22 mouse cellular contexts compared by ENCODE assay signal in genomic region chr13:73577277-73577676, GRCm38 (mm10). TPM values are rescaled to one million over a fixed set of nuclear protein-coding genes. Genes with fewer than 3 reads are reported as not detected.
A peak's percentile ranks its signal among the peaks of the same experiment; 100 is the strongest.
DNase-seq lines count a peak whose midpoint lies in the region; ATAC-seq lines count a peak whose summit lies in the region.
"Had no signal": no experiment of that assay in that cellular context is flagged by ENCODE, and none has a peak within 500 bp of the region (broad histone marks: within the 10 kb centered on the region; RNA-seq: fewer than 3 reads in every experiment).

No protein-coding gene starts in this region.

- H3K4me1 ChIP-seq in kidney, embryonic 14.5 days (ENCODE audit: control insufficient read depth, insufficient read depth, low read length): no peaks in the 10 kb centered on the region
- no peaks in the 10 kb centered on the region for H3K4me1 ChIP-seq in kidney, embryonic 16.5 days (ENCODE audit: insufficient read depth, low read length)
- H3K4me1 ChIP-seq: embryonic facial prominence, embryonic 10.5 days; embryonic facial prominence, embryonic 12.5 days; forebrain, embryonic 13.5 days; forebrain, embryonic 15.5 days had no signal

- H3K27ac ChIP-seq in kidney, embryonic 14.5 days (ENCODE audit: low read depth, low read length): no peak overlapping the region
- no peak overlapping the region for H3K27ac ChIP-seq in kidney, embryonic 16.5 days (ENCODE audit: low read length)
- H3K27ac ChIP-seq: embryonic facial prominence, embryonic 10.5 days; embryonic facial prominence, embryonic 12.5 days; forebrain, embryonic 13.5 days; forebrain, embryonic 15.5 days had no signal

- no peak overlapping the region for H3K4me3 ChIP-seq in kidney, embryonic 14.5 days (ENCODE audit: low read length)
- no peak overlapping the region for H3K4me3 ChIP-seq in kidney, embryonic 16.5 days (ENCODE audit: low read length)
- H3K4me3 ChIP-seq: embryonic facial prominence, embryonic 10.5 days; embryonic facial prominence, embryonic 12.5 days; forebrain, embryonic 13.5 days; forebrain, embryonic 15.5 days had no signal

- no peak overlapping the region for H3K4me2 ChIP-seq in kidney, embryonic 14.5 days (replicated peaks; ENCODE audit: low read depth, low read length)
- no peak overlapping the region for H3K4me2 ChIP-seq in kidney, embryonic 16.5 days (replicated peaks; ENCODE audit: low read depth, low read length)
- H3K4me2 ChIP-seq: embryonic facial prominence, embryonic 12.5 days; forebrain, embryonic 13.5 days; forebrain, embryonic 15.5 days had no signal

- H3K9me3 ChIP-seq in kidney, embryonic 14.5 days (ENCODE audit: control insufficient read depth, low read length): no peaks in the 10 kb centered on the region
- H3K9me3 ChIP-seq in kidney, embryonic 16.5 days (ENCODE audit: low read length): no peaks in the 10 kb centered on the region
- H3K9me3 ChIP-seq: embryonic facial prominence, embryonic 10.5 days; embryonic facial prominence, embryonic 12.5 days; forebrain, embryonic 13.5 days; forebrain, embryonic 15.5 days had no signal

- ATAC-seq in kidney, embryonic 14.5 days (ENCODE audit: low FRiP score, low TSS enrichment): peak; percentile 68; the same call in 1 of the 2 replicates
- ATAC-seq in kidney, embryonic 16.5 days (ENCODE audit: low FRiP score, low TSS enrichment): 0 out of 2 replicates have a peak, but pooled peaks have one; percentile 54
- ATAC-seq: forebrain, embryonic 13.5 days; forebrain, embryonic 15.5 days; forebrain, postnatal 0 days had no signal

- 45% methylated on average over 2 of the region's 2 CpGs for WGBS in kidney, embryonic 14.5 days
- 38% methylated on average over 2 of the region's 2 CpGs for WGBS in kidney, embryonic 16.5 days

- no peak for DNase-seq in kidney, postnatal 10 days
- DNase-seq in kidney, postnatal 14 days: no peak
- peak; percentile 8 for DNase-seq in A20 (ENCODE audit: low read depth, low spot score)
- no peak for DNase-seq in embryo, embryonic 10 days (ENCODE audit: low spot score)
- DNase-seq: adrenal gland, adult 2 months; adrenal gland, postnatal 10 days; adrenal gland, postnatal 25 days; cerebellum, adult 11 months; cerebellum, adult 18-20 months; cerebellum, adult 8-10 months; cerebellum, adult 9-11 months; cerebellum, postnatal 14 days; cerebellum, postnatal 36 days; forebrain, postnatal 0 days had no signal

- H3K27me3 ChIP-seq in kidney, embryonic 14.5 days (ENCODE audit: control insufficient read depth, insufficient read depth, low read length): no peaks in the 10 kb centered on the region
- no peaks in the 10 kb centered on the region for H3K27me3 ChIP-seq in kidney, embryonic 16.5 days (ENCODE audit: insufficient read depth, low read length)
- H3K27me3 ChIP-seq: embryonic facial prominence, embryonic 12.5 days; forebrain, embryonic 13.5 days; forebrain, embryonic 15.5 days had no signal

- no peaks in the 10 kb centered on the region for H3K36me3 ChIP-seq in kidney, embryonic 14.5 days (ENCODE audit: control insufficient read depth, insufficient read depth, low read length)
- no peaks in the 10 kb centered on the region for H3K36me3 ChIP-seq in kidney, embryonic 16.5 days (ENCODE audit: insufficient read depth, low read length)
- H3K36me3 ChIP-seq: embryonic facial prominence, embryonic 10.5 days; embryonic facial prominence, embryonic 12.5 days; forebrain, embryonic 15.5 days had no signal

- H3K9ac ChIP-seq in kidney, embryonic 14.5 days (ENCODE audit: low read depth, low read length): no peak overlapping the region
- H3K9ac ChIP-seq in kidney, embryonic 16.5 days (replicated peaks; ENCODE audit: low read length): no peak overlapping the region
- H3K9ac ChIP-seq: embryonic facial prominence, embryonic 12.5 days; forebrain, embryonic 13.5 days; forebrain, embryonic 15.5 days; forebrain, postnatal 0 days had no signal

RNA-seq across cellular contexts. Expression of gene Clptm1l, which starts 26.5 kb away (rescaled TPM):
- 91.1 and 135 TPM in 2 replicates for polyA plus RNA-seq in kidney, embryonic 14.5 days (2014; fragmentation: Nextera tagmentation; extraction: Ambion mirVana)
- 123 and 151 TPM in 2 replicates for polyA plus RNA-seq in kidney, embryonic 16.5 days (2015; fragmentation: Nextera tagmentation; extraction: Ambion mirVana)

RNA-seq across cellular contexts. Expression of gene Slc6a3, which starts 40.7 kb away (rescaled TPM):
- not detected in 2 replicates for polyA plus RNA-seq in kidney, embryonic 14.5 days (2014; fragmentation: Nextera tagmentation; extraction: Ambion mirVana)
- polyA plus RNA-seq in kidney, embryonic 16.5 days (2015; fragmentation: Nextera tagmentation; extraction: Ambion mirVana): 0.08 and 0.14 TPM in 2 replicates
- polyA plus RNA-seq: C2C12; embryonic facial prominence, embryonic 10.5 days; embryonic facial prominence, embryonic 14.5 days had no signal

RNA-seq across cellular contexts. Expression of gene Tert, which starts 49.4 kb away (rescaled TPM):
- polyA plus RNA-seq in kidney, embryonic 14.5 days (2014; fragmentation: Nextera tagmentation; extraction: Ambion mirVana): 5.2 and 7.9 TPM in 2 replicates
- 6.6 and 8.0 TPM in 2 replicates for polyA plus RNA-seq in kidney, embryonic 16.5 days (2015; fragmentation: Nextera tagmentation; extraction: Ambion mirVana)
